Mouse (Mus musculus): ENCODE measurements at regions not wholly inside any gene's neighbourhood (a gene's known extent, or its start where the extent isn't known, plus 50 kb on each side); places are given as distances from the start of the nearest gene placed in this dataset.

DNA sequence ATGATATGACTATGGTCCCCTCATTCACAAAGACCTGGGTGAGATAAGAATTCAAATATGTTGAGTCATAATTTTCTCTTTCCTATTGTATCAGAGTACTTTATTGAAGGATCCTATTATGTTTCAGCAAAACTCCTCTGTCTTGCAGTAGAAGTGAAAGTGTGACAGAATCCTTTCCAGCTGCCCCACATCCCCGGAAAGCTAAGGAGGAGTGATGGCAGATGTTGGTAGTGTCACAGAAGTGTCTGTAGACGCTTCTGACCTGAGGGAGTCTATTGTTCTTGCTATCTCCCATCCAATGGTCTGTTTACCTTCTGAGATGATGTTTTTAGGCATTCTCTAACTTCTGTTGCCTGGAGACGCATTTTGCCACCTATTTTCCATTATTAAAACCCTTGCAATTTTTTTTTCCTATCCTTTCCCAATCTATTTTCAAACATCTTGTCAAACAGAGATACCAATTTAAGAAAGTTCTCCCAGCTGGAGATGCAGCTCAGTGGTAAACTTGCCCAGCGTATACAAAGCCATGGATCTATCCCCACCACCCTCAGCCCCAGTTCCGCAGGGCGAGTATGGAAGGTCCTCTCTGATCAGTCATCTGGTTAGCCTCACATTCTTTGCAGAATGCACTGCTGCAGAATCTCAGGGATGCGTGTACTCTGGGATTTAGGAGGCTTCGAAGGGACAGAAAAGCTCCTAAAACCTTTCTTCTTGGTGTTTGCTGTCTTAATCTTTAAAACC lies 84.1 kb upstream of the Rgs4 start:
- Histone ChIP-seq H3K27ac (peak overlapping the region; percentile 87), H3K4me3 (no peak overlapping the region)
- TF ChIP-seq CTCF (IDR thresholded peaks at IDR 0.05) = no peak
- intact Hi-C loops (cut with DNase I) = loop anchor here (2.0 kb wide), 1 partner anchor 85 kb away; the partner anchor contains the start of gene Rgs4
- no peak for DNase-seq (ENCODE audit: extremely low spot score in 1 of 2, low spot score in 2 of 2)

GRCm38 (mm10) chr1:169830596-169830995 lies 83.2 kb upstream of the Rgs4 start:
- TF ChIP-seq CTCF (IDR thresholded peaks at IDR 0.05) = no peak
- intact Hi-C loops (cut with DNase I) = loop anchor here (2.0 kb wide), 1 partner anchor 84 kb away; the partner anchor contains the start of gene Rgs4
- Histone ChIP-seq H3K4me3 (no peak overlapping the region), H3K27ac (peak overlapping the region; percentile 87)
- DNase-seq (ENCODE audit: extremely low spot score in 1 of 2, low spot score in 2 of 2) = no peak

- no peak for TF ChIP-seq CTCF (IDR thresholded peaks at IDR 0.05)
- DNase-seq (ENCODE audit: extremely low spot score in 1 of 2, low spot score in 2 of 2) = no peak
- Histone ChIP-seq H3K4me3 (no peak overlapping the region), H3K27ac (peak overlapping the region; percentile 58)
- intact Hi-C loops (cut with DNase I) = loop anchor here (2.0 to 5.0 kb wide), 2 partner anchors 45 to 79 kb away; no protein-coding TSS in a partner anchor
Observed at GRCm38 (mm10) chr1:169822034-169822433, 74.6 kb upstream of the Rgs4 start.

DNA sequence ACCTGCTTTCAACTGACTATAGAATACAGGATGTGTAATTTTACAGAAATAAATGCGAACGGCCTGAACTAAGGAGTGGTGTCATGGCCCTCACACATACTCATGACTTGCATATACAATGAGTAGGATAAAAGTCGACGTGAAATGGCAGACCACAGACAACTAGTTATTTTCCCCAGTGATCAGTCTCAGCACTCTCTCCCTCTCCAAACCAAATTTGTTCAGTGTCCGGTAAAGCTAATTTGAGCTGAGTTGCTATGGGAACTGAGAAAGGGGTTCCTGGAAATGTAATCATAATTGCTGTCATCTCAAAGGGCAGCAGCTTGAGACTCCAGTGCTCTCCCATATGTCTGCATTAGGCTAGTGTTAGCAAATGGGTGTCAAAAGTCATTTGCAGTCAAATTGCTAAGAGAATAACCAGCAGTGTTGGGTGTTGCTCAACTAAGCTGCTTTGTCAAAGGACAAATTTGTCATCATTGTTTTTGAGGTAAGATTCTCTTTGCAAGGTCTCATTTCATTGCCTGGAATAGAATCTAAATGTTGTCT lies 72.0 kb upstream of the Rgs4 start:
- intact Hi-C loops (cut with DNase I) = loop anchor here (1.0 to 10.0 kb wide), 2 partner anchors 72 to 145 kb away; partner anchors contain the start of gene Rgs4
- no peak for DNase-seq (ENCODE audit: extremely low spot score in 1 of 2, low spot score in 2 of 2)
- Histone ChIP-seq H3K4me3 (no peak overlapping the region), H3K27ac (peak overlapping the region; percentile 12; the same call in 1 of the 2 replicates)
- TF ChIP-seq CTCF (IDR thresholded peaks at IDR 0.05) = no peak

DNA sequence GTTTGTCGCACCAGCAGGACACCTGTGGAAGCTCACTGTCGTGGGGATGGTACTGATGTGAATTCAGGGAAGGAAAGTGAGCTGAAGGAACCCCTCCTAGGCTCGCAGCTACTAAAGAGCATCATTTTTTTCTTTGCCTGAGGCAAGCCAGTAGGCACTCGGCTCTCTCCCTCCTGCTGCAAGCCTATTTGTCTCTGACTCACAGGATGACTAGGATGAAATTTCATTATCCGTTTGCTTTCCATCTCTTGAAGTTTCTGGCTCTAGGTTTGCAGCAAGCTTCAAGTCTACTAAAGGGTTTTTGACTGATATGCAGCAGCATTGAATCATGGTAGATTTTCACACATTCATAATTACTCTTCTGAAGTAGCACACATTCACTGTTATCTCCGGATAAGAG lies 69.5 kb upstream of the Rgs4 start:
- peak; percentile 19 to 21 for DNase-seq (ENCODE audit: extremely low spot score in 1 of 2, low spot score in 2 of 2)
- TF ChIP-seq CTCF (IDR thresholded peaks at IDR 0.05) = no peak
- intact Hi-C loops (cut with DNase I) = loop anchor here (10.0 kb wide), 1 partner anchor 142 kb away; no protein-coding TSS in a partner anchor
- H3K4me3 ChIP-seq = no peak overlapping the region
- H3K27ac ChIP-seq = peak overlapping the region; percentile 54

DNA sequence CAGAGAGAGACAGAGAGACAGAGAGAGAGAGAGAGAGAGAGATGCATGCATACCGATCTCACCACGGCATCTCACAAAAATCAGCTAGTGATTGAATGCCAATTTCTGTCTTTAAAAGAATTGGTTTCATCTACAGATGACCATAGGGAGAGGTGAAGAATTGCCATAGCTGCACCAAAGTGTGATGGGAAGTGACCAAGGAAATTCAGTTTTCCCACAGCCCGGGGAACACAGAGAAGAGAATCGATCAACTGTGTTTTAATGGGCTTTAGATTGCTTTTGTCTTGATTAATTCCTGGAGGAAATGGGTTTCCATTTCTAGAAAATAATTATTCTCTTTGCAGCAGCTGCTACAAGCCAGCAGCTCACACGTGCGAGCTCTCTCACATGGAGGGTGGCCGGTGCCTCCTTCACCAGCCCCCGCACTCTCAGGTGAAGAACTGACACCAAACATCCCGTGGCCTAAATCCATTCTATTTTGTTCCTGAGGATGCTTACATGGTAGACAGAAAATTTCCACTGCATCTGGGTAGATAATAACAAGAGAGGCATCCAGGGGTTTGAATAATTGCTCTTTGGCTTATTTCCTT lies 65.2 kb upstream of the Rgs4 start:
- TF ChIP-seq CTCF (IDR thresholded peaks at IDR 0.05) = no peak
- no peak for DNase-seq (ENCODE audit: extremely low spot score in 1 of 2, low spot score in 2 of 2)

GRCm38 (mm10) chr1:169803428-169804138 lies 56.1 kb upstream of the Rgs4 start:
- peak in 1 of 2 experiments; percentile 15 for DNase-seq (ENCODE audit: extremely low spot score in 1 of 2, low spot score in 2 of 2)
- Histone ChIP-seq H3K4me3 (no peak overlapping the region), H3K27ac (peak overlapping the region; percentile 81)
- intact Hi-C loops (cut with DNase I) = loop anchor here (5.0 kb wide), 1 partner anchor 41 kb away; no protein-coding TSS in a partner anchor
- no peak for TF ChIP-seq CTCF (IDR thresholded peaks at IDR 0.05)

More for the DNA sequence above, 65.2 kb upstream of the Rgs4 start:
- no peak overlapping the region for H3K27ac ChIP-seq
- no peak overlapping the region for H3K4me3 ChIP-seq
- intact Hi-C loops (cut with DNase I) = loop anchor here (10.0 kb wide), 1 partner anchor 138 kb away; no protein-coding TSS in a partner anchor

DNA sequence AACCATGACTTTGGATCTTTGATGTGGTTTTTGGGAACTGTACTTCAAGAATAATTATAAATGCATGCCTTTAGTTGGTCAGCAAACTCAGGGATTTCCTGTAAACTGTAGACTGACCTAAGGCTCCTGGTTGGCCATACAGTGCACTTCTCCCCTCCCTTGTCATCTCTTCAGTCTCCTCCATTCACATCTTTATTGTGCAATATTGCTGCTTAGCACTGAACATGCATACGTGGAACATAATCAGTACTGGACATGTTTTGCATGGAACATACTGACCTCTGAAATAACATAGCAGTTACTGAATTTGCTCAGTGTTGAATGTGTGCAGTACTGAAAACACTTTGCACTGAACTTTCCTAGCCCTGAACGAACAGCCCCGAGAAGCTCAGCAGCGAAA lies 55.4 kb upstream of the Rgs4 start:
- intact Hi-C loops (cut with DNase I) = loop anchor here (5.0 kb wide), 1 partner anchor 41 kb away; no protein-coding TSS in a partner anchor
- Histone ChIP-seq H3K27ac (peak overlapping the region; percentile 81), H3K4me3 (no peak overlapping the region)
- no peak for TF ChIP-seq CTCF (IDR thresholded peaks at IDR 0.05)
- no peak for DNase-seq (ENCODE audit: extremely low spot score in 1 of 2, low spot score in 2 of 2)

- Histone ChIP-seq H3K4me3 (no peak overlapping the region), H3K27ac (peak overlapping the region; percentile 81)
- TF ChIP-seq CTCF (IDR thresholded peaks at IDR 0.05) = no peak
- intact Hi-C loops (cut with DNase I) = loop anchor here (5.0 kb wide), 1 partner anchor 40 kb away; no protein-coding TSS in a partner anchor
- no peak for DNase-seq (ENCODE audit: extremely low spot score in 1 of 2, low spot score in 2 of 2)
Observed at GRCm38 (mm10) chr1:169802053-169802830, 54.8 kb upstream of the Rgs4 start.

Data from left cerebral cortex, adult 2 months (tissue).